Mouse (Mus musculus): Measurements from ENCODE around the gene Sh3bp5.

Sh3bp5 gene

GRCm38 (mm10) chr14:31433126-31433525, 2.8 kb downstream of the Sh3bp5 start:
- no peak for DNase-seq (ENCODE audit: low spot score)

GRCm38 (mm10) chr14:31432424-31432823, 3.5 kb downstream of the Sh3bp5 start:
- DNase-seq (ENCODE audit: low spot score): no peak

DNA sequence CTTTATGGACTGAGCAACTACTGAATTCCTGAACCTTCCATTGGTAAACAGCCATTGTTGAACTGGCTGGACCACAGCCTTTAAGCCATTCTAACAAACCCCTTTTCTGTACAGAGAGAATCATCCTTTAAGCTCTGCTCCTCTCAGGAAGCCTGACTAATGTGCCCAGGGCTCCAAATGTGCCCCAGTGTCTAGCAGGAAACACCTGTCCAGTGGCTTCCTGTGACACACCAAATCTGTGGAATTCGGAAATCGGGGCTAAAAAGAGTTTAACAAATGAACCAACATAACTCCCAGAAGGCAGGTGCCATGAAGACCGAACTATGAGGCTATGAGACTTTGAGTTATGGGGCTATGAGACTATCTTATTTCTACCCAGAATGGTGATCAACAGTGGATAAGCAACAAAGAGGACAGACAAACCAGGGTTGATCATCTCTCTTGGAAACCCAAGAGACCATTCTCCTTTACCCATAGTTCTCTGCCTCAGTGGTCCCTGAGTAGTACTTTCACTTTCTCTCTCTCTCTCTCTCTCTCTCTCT, 4.0 kb downstream of the Sh3bp5 start:
- no peak for DNase-seq (ENCODE audit: low spot score)

DNA sequence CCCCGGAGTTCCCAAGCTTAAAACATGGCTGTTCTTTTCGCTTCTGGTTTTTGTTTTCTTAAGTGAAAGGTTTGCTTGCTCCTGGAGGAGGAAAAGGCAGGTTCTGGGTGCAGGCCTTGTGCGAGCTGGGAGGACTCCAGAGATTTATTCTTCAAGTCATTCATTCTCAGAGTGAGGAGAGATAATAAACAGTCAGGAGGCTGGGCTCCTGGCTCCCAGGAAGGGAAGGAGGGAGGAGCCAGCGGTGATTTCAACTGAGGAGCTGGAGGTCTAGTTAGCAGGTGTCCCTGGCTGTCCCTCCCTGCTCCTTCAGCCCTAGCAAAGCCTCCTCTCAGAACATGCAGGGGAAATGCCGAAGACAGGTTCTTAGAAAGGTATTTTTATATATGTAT, 6.9 kb downstream of the Sh3bp5 start:
- no peak for DNase-seq (ENCODE audit: low spot score)

- no peak for DNase-seq (ENCODE audit: low spot score)
These were observed 7.5 kb downstream of the Sh3bp5 start for GRCm38 (mm10) chr14:31428211-31429003.

DNA sequence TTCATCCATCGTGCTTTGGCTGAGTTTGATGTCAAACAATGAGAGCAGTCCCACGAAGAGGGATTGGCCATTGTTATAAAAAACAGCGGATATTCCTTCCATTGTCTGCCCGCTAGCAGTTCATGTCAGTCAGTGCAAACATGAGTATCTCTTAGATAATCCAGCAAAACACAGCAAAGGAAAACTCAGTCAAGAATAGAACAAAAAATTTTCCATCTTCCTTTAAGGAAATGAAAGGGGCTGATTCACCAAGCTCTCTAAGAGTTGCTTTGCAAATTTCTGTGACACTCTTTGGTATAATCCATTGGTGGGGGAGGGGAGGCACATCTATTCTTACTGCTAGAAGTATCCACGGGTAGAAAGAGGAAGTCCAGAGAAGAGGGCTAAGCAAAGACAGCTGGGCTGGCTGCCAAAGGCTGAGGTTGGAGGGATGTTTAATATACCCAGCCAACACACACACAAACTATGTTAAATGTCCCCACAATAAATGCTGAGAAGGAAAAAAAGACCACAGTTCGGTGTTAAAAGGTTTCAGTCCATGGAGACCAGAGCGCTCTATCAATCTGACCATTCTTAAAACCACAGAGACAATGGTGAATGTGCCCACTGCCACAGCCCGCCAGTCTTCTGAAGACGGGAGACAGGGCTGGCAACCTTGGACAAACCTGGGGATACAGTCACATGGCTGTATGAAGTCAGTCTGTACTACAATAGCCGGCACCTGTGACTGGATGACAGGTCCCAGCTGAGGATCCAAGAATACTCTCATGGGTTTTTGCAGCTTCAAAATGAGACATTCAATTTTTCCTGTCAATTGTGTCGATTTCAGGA, 12.7 kb downstream of the Sh3bp5 start:
- peak; percentile 30 for DNase-seq (ENCODE audit: low spot score)

DNA sequence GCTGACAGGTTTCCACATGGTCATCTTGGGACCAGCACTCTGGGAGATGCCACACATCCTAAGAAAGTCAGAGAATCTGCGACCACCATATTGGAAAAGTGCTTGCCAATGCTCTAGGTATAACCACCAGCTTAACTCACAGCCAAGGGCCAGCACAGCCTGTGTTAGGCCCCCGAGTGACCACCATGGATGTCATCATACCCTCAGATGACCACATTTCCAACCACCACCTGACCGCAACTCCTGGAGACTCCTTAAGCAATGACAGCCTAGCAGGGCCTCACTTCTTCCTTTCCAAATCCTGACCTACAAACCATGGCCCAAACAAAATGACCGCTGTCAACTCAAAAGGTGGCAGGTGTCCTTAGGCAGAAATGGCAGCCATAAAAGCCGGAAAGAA, 13.5 kb downstream of the Sh3bp5 start:
- DNase-seq (ENCODE audit: low spot score): no peak

DNA sequence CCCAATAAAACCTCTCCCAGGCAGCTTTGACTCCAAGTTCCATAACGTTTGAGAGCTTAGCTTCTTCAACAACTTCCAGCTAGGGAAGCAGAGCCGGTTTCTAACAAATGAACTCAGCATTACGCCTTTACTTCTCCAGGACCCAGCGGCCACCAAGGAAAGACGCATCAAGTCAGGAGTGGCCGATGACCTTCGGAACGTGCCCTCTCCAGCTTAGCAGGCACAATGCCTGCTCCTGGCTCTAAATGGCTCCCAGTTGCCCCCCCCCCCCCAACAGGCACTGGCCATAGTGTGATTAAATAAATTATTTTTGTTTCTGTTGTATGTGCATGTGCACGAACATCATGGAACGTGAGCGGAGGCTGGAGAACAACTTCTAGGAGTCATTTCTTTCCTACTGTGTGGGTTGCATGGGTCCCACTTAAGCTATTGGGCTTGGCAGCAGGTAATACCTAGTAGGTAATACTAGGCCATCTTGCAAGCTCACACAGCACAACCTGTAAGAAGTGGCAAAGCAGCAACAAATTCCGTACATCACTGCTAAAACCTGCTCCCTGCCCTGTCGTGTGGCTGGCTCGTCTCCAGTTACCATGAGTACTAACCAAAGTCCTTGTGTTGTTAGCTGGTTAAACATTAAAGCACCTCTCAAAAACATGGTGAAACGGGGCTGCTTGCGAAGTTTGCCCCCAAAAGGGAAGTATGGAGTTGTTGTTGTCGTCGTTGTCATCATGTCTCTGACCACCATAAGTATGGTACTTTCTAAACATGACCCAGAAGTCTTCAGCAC, 14.2 kb downstream of the Sh3bp5 start:
- DNase-seq (ENCODE audit: low spot score): no peak

DNA sequence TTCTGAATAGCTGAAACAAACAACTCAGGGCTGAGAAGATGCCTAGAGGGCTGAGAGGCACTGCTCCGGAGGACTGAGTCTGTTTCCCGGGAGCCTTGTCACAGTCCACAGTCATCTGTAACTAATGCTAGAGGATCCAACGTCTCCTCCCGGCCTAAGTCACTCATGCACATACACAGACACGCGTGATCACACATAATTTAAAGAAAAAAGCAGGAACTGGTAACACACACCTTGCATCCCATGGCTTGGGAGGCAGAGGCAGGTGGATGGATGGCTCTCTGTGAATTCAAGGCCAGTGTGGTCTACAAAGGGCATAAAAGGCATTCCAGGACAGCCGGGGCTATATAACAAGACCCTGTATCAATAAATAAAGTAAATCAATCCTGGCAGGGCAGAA, 14.9 kb downstream of the Sh3bp5 start:
- DNase-seq (ENCODE audit: low spot score): no peak

DNA sequence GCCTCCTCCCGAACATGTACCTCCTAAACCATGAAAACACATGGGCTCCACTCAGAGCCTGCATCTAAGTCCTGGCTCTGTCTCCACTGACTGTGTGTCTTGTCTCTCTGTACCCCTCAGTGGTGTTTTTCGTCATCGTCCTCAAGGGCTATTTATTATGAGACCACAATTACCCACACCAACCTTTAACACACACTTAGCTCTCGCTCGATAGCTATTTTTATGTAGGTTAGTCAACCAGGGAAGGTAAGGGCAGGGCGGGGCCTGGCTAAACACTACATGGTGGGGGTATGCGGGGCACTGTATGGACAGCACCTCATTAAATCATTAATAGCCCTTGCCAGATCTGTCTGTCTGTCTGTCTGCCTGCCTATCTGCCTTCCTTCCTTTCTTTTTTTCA, 15.3 kb downstream of the Sh3bp5 start:
- DNase-seq (ENCODE audit: low spot score): no peak

DNA sequence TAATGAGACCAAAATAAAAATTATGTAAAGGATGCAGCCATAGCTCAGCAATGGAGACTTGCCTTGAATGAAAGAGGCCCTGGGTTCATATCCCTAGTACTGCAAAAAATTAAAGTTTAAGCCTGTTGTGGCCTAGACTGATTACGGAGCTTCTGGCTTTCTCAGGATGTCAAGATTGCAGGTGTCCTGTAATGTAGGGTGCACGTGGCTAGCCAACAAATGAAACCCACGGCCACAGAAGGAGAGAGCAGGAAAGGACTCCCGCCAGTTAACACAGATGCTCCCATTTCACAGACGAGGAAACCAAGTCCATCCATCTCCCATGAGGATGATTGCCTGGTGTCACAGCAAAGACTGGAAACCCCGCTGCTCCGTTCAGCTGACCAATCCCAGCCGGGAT, 15.7 kb downstream of the Sh3bp5 start:
- DNase-seq (ENCODE audit: low spot score): no peak

GRCm38 (mm10) chr14:31419279-31419678, 16.6 kb downstream of the Sh3bp5 start:
- DNase-seq (ENCODE audit: low spot score): no peak

DNA sequence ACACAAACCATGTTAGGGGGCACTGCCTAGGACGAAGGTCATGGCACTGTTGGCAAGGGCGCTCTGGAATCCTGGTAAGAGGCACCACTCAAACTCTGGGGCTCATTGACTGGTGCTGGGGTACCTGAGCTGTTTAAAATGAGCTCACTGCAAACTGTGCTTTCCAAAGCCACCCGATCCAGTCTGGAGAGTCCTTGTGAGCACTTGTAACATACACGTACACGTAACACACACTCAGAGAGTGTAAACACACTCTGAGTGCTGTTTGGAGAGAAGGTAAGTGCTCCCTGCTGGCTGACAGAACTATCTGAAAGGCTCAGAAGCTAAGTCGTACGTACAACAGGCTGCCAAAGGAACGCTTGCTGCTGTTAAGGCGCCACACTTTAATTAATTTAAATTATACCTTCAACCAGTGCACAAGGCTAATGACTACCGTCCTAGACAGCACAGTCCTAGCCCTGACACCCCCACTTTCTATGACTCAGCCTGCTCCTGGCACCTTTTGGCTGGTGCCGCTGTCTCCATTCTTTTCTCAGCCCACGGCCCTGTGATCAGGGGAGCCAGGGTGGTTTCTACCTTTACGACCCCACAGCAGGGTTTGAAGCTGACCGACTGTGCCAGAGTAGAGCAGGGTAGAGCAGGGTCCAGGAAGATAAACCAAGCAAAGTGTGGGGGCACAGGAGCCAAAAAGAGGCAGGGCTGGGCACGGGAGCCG, 18.9 kb downstream of the Sh3bp5 start:
- no peak for DNase-seq (ENCODE audit: low spot score)

DNA sequence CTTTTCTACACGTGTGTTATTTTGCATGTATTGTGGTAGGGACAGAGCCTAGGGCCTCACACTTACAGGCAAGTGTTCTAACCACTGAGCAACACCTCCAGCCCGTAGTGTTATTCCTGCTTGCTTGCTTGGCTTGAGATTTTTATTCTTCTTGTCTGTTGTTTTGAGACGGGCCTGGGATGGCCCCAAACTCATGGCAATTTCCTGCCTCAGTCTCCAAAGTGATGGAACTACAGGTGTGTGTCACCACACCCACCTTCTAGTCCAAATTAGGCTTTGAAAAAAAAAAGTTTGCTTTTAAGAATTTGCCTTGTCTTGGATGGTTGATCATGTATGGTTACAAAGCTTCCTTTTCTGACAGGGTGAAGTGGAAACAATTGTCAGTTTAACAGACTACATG, 19.5 kb downstream of the Sh3bp5 start:
- DNase-seq (ENCODE audit: low spot score): no peak

DNA sequence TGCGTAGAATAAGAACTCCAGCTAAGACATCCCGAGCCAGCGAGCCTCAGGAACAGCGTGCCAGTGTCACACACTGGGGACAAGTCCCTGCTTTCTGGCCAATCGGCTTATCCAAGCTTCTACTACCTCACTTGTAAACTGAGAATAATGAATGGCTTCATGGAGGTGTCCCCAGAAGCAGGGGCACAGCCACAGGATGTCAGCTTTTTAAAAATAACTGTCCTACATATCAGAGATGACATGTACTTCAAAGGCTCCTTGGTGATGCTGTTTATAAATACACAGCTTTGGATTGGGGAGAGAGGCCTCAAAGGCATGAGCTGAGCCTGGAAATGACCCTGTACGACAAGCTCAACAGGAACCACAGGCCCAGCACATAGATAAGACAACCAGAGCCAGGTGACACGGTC, 20.9 kb downstream of the Sh3bp5 start:
- DNase-seq (ENCODE audit: low spot score): no peak

DNA sequence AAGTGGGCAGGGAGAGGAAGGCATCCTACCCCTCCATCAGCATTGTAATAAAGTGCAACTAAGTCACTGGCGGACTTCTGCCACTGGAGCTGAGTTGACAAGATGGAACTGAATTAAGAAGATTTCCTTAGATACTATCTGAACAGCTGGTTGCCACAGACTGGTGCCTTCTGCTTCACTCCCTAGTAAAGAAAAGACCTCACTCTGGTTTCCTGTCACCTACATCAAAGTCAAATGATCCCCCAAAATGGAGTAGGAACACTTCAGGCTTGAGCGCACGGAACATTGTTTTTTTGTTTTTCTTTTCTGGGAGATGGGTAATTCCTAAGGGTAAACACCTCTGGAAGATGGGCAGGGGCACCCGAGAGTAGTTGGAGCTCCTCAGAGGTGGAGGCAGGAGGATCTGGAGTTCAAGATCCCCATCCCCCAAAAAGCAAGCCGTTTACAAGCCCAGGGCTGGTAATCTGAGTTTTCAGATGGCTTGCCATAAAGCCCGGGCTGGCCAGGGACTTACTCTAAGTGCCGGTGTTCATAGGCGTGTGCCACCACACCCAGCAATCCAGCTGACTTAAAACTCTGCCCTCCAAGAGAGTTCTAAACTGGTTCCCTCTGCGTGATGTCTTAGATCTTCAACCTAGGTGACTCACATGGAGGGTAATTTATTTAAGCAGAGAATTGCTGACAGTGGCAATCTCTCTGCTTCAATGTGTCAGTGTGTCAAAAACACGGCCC, 21.5 kb downstream of the Sh3bp5 start:
- no peak for DNase-seq (ENCODE audit: low spot score)

GRCm38 (mm10) chr14:31413475-31414086, 22.3 kb downstream of the Sh3bp5 start:
- DNase-seq (ENCODE audit: low spot score): no peak

- no peak for DNase-seq (ENCODE audit: low spot score)
These were observed 23.2 kb downstream of the Sh3bp5 start for GRCm38 (mm10) chr14:31412651-31413056.

DNA sequence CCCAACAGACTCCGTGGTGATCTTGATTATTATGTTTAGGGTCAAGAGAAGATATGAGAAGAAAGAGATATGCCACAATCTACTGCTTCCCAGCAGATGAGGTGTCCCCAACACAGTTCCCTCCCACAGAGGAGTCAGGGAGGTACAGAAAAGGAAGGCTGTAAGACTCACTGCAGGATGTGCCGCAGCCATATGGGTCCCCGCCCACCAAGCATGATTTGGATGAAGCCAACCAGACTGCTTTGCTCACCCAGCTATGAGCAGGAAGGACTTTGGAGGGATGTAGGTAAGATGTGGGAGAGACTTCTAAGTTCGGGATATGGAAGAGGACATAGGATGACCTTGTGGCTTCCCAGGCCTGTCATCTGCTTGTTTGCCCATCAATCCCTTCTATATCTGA, 25.1 kb downstream of the Sh3bp5 start:
- DNase-seq (ENCODE audit: low spot score): no peak

GRCm38 (mm10) chr14:31410123-31410724, 25.7 kb downstream of the Sh3bp5 start:
- DNase-seq (ENCODE audit: low spot score): no peak
